Mouse (Mus musculus) naive thymus-derived CD4-positive, alpha-beta T cell, adult 2 months (primary cell): ENCODE data around the gene Wdr91.

ENCODE experiments used
- DNase-seq: peaks from one replicate; pipeline ENCODE4 v3.0.0-alpha.2; 2011; ENCODE audit warnings: low read depth

Gene Wdr91

DNA sequence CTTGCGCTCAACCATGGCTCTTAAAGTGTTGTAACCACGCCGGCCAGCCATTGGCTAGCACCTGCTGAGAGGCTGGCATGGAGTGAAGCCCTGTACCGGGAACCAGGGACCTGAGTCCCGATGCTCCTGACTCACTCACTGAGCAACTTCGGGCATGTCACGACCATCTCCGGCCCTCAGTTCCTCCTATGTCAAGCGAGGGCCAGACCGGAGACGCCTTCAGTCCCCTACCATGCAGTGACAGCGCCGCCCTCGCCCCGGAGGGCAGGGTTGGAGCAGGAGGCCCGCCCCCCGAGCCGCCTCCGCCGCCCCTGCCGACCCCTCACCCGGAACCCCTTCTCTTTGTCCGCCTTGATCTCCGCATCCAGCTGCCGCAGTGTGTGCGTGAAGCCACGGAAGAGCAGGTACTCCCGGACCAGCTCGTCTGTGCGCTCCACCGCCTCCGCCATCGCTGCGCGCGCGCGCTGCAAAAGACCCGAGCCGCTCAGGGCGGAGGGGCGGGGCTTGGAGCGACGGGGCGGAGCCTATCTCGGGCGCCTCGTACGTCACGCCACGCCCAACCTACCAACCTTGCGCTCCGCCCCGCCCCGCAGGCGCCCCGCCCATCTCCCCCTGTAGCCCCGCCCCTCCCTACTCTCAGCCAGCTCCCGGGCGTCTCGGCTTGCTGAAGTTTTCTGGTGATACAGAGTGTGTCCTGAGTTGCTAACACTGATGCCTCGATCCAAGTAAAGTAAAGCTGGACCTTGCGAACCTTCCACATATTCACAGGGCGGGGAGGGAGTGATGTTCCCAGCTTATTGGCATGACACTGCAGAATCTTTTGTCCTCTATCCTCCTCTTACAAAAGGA, at the start of gene Wdr91:
TSS of gene Wdr91 (minus strand) at position 506 of the 849 bp plus-strand sequence.
- peak; percentile 98 for DNase-seq

DNA sequence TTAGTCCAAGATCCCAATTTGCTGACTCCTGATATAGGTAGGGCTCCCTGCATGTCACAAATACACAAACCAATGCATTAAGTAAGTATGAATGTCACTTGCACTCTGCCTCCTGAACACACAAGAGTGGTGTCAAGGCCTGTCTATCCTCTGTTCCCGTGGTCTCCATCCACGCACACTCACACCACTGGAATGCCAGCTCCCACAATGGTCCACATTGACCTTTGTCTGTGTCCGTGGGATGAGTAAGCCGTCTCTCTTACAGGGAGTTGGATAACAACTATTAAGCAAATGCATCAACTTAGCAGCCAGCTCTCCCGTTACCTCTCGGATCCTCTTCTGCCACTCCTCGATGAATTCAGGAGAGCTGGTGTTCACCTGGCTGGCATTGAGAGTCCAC, 48.5 kb upstream of the Wdr91 start:
- no peak for DNase-seq

DNA sequence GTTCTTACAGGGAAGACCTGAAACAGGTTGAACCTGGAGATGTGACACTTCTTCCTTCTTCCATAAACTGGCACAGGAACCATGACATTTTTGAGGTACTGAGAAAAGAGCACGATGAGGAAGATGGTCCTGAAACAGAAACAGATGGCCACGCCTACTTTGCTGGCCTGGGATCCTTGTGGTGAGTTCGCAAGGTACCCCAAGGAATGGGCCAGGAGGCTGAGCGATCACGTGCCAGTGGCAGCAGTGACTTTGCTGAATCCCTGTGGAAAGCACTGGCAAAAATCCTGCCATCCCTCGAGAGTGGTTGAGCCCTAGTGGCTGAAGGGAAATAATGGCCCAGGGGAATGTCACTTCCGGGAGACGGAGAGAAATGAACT, 45.2 kb upstream of the Wdr91 start:
- no peak for DNase-seq

GRCm38 (mm10) chr6:34954926-34955861, 44.5 kb upstream of the Wdr91 start:
- peak; percentile 76 for DNase-seq

GRCm38 (mm10) chr6:34951956-34952667, 41.4 kb upstream of the Wdr91 start:
- DNase-seq, result no peak

DNA sequence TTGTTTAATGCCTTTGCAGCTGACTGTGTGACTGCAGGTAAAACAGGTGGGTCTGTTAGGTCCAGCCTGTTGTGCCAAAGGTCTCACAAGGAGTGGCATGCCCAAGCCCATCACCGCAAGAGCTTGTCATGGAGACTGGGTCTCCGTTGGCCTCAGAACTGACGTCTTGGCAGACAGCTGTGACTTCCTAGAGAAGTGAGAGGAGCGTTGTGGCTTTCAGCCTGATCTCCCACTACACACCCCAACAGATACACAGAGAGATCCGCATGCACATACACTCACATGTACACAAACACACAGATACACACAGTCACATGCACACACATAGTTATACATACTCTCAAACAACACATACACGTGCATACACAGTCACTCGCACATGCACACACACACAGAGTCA, 40.8 kb upstream of the Wdr91 start:
- DNase-seq, result no peak

- no peak for DNase-seq
Observed at GRCm38 (mm10) chr6:34948461-34948860, 37.8 kb upstream of the Wdr91 start.

- no peak for DNase-seq
Observed at GRCm38 (mm10) chr6:34946486-34947079, 35.9 kb upstream of the Wdr91 start.

DNA sequence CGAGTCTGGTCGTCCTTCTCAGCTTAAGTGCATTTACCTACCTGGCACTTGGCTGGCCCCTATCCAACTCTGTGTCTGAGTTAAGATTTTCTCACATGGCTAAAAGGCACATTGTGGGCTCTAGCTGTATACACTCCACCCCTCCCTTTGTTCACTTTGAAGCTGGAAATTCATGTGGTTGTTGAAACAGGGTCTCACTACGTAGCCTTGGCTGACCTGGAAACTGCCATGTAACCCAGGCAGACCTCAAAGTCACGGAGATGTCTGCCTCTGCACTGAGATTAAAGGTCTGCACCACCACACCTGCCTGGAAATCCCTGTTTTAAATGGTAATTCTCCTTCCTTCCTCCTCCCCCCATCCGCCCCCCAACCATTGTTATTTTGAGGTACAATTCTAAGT, 32.8 kb upstream of the Wdr91 start:
- DNase-seq, result no peak

- no peak for DNase-seq
Observed at GRCm38 (mm10) chr6:34942446-34942845, 31.8 kb upstream of the Wdr91 start.

- DNase-seq, result no peak
Observed at GRCm38 (mm10) chr6:34941496-34941895, 30.8 kb upstream of the Wdr91 start.

GRCm38 (mm10) chr6:34939451-34939850, 28.8 kb upstream of the Wdr91 start:
- peak; percentile 42 for DNase-seq

DNA sequence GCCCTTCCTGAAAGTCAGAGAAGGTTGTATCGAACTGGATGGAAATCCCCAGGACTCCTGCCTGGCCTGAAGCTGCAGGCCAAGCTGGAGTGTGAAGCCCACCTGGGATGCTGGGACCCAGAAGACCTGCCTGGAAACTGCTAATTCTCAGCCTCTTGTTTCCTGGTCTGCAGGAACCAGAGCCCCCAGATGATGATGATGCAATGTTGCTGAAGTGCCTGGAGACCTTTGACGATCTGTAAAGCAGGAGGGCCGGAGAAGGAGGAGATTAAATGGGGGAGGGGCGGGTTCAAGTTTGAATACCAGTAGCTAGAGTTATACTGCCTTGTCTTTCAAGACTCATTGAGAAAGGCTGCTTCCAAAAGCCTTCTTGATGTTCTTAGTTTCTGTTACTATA, 28.3 kb upstream of the Wdr91 start:
- DNase-seq, result no peak

GRCm38 (mm10) chr6:34938280-34938928, 27.7 kb upstream of the Wdr91 start:
- peak; percentile 39 for DNase-seq

- no peak for DNase-seq
Observed at GRCm38 (mm10) chr6:34936743-34937142, 26.1 kb upstream of the Wdr91 start.

DNA sequence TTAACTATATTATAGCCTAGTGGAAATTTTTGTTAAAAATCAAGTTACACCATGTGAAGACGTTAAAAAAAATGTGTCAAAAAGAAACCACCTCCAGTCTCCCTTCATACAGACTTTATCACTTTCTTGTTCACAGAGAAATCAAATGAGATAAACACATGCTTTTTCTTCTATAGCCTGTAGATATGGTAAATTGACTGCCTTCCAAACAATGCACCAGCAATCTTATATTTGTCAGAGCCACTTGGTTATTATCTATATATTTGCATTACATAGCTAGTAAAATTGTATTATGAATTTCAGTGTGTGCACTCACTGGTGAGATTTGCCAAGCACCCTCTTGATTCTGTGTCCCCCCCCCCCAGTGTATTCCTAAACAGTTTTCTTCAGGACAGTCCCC, 22.0 kb upstream of the Wdr91 start:
- no peak for DNase-seq

GRCm38 (mm10) chr6:34927594-34927993, 16.9 kb upstream of the Wdr91 start:
- DNase-seq, result no peak

DNA sequence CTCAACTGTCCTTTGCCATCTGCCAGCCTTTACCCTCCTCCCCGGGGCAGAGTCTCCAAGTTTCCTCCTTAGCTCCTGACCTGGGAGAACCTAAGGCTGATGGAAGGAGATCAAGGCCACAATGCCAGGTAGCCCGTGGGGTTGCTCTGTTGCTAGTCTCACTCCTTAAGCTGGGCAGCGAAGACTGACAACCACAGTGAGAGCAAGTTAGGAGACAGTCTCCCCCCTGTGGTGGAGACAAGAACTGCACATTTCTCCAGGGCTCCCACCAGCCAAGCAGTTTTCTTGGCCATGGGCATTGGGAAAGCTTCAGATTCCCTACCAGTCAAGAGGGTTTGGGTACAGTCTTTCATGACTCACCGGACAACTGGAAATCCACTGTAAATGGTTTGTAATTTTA, 16.5 kb upstream of the Wdr91 start:
- peak; percentile 78 for DNase-seq

DNA sequence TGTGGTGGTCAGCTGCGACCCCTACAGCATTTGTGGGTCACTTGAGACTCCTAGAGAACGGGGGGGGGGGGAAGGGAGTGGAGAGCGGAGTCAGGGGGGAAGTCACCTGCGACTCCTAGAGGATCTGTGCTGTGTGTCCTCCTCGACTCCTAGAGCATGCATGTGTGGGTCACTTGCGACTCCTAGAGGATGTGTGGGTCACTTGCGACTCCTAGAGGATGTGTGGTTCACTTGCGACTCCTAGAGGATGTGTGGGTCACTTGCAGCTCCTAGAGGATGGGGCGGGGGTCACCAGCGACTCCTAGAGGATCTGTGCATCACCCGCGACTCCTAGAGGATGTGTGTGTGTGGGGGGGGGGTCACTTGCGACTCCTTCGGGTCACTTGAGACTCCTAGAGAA, 11.3 kb upstream of the Wdr91 start:
- peak; percentile 41 for DNase-seq

DNA sequence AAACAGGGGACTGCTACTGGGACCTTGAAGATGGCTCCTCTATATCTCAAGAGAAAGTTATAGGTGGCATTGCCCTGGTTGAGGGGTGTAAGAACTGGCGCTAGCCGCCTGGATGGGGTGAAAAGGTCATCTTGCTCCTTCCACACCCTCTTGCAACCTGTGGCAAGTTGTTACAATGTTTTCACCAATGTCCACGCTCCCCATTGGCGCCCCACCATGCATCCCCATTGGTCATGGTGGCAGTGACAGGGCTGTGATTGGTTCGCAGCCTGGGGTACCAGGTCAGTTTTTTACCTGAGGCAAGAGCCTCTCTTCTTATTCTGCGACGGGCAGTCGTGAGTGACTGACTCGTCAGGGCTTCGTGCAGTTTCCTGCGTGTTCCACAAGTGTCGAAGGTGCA, 10.0 kb upstream of the Wdr91 start:
- DNase-seq, result no peak

DNA sequence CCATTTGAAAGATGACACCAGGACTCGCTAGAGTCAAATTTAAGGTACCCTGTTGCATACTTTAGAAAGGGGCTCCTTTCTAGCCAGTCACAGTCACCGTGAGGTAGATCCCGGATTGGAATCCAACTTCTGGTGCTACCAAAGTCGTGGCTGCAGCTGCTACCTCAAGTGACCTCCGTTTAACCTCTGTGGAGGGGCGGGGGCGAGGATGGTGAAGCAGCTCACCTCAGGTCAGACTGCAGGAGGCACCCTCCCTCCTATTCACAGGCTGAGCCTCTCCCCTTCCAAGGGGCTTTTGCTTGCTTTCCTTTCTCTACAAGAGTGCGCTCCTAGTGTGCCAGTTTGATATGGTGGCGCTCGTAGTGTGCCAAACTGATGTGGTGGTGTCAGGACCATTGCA, 9.3 kb upstream of the Wdr91 start, which contains the start of gene Stra8:
TSS of gene Stra8 (plus strand) at position 208 of the 400 bp plus-strand sequence.
- DNase-seq, result no peak
